Comparison of ENCODE assay signal across 9 mouse cellular contexts in genomic region chr3:86268074-86268702, GRCm38 (mm10). TPM values are rescaled to one million over a fixed set of nuclear protein-coding genes. Genes with fewer than 3 reads are reported as not detected.
DNase-seq lines count a peak whose midpoint lies in the region; ATAC-seq and TF ChIP-seq lines count a peak whose summit lies in the region.
"Had no signal": no experiment of that assay in that cellular context is flagged by ENCODE, and none has a peak within 500 bp of the region (broad histone marks: within the 10 kb centered on the region; RNA-seq: fewer than 3 reads in every experiment).

No protein-coding gene starts in this region.

- H3K27ac ChIP-seq in cortical plate, adult 2 months (ENCODE audit: insufficient read depth, low read length), result no peak overlapping the region
- H3K27ac ChIP-seq: embryonic facial prominence, embryonic 15.5 days had no signal

- peak; percentile 84 for ATAC-seq in inflammation-experienced regulatory T-cells, adult 6 months

- no peaks in the 10 kb centered on the region for H3K4me1 ChIP-seq in cortical plate, adult 2 months (ENCODE audit: control insufficient read depth, insufficient read depth, low read length)
- H3K4me1 ChIP-seq: embryonic facial prominence, embryonic 15.5 days had no signal

- TF ChIP-seq POLR2A in cortical plate, adult 2 months (IDR thresholded peaks at IDR 0.05; ENCODE audit: extremely low read depth, insufficient read depth, low read length), result no peak

- DNase-seq in left cerebral cortex, adult 18-20 months (ENCODE audit: low spot score in 2 of 2), result peak; percentile 19
- no peak for DNase-seq in left cerebral cortex, postnatal 36 days (ENCODE audit: low spot score in 2 of 2)
- DNase-seq in MN1 (ENCODE audit: low spot score), result peak; percentile 79
- DNase-seq in lung, postnatal 25 days (ENCODE audit: low spot score), result peak; percentile 35
- peak; percentile 26 for DNase-seq in thymus, postnatal 14 days
- DNase-seq in right cerebral cortex, postnatal 4 days, result no peak

- TF ChIP-seq CTCF in cortical plate, adult 2 months (IDR thresholded peaks at IDR 0.05; ENCODE audit: extremely low read depth, insufficient read depth, low read length), result peak; percentile 67; the same call in 1 of the 2 replicates

- intact Hi-C loops in left cerebral cortex, postnatal 36 days (cut with DNase I), result no loop called here

- H3K4me3 ChIP-seq in cortical plate, adult 2 months (ENCODE audit: insufficient read depth, low read length), result no peak overlapping the region
- H3K4me3 ChIP-seq: embryonic facial prominence, embryonic 15.5 days had no signal

RNA-seq across cellular contexts. Expression of gene Lrba, which starts 43.7 kb away (rescaled TPM):
- total RNA-seq in left cerebral cortex, adult 18-20 months (2021), result 10 to 100 TPM; 29.6 to 31.6 TPM
- total RNA-seq in left cerebral cortex, postnatal 36 days (2021), result 10 to 100 TPM; 26.9 to 33.0 TPM
- polyA plus RNA-seq in cortical plate, adult 2 months (2012; rRNA removed), result 12.1 and 13.9 TPM in 2 replicates
- polyA plus RNA-seq in inflammation-experienced regulatory T-cells, adult 6 months (2017; shearing (Covaris generic)), result 10 to 100 TPM; 11.6 to 16.3 (median 12.3) TPM

Comparison
In these comparisons a context has a peak if more than half of its experiments do, and no peak if none do; other contexts are left out.
1. DNase-seq: peak in left cerebral cortex, adult 18-20 months (2 of 2), MN1 (single experiment), lung, postnatal 25 days (single experiment) and thymus, postnatal 14 days (single experiment); none in left cerebral cortex, postnatal 36 days (0 of 2) and right cerebral cortex, postnatal 4 days (single experiment).